Mouse (Mus musculus) limb, embryonic 10.5 days (tissue): ENCODE results near the gene Megf11. TPM values are rescaled to one million over a fixed set of nuclear protein-coding genes. Genes with fewer than 3 reads are reported as not detected.

Source experiments
- DNase-seq: peaks from one replicate; pipeline ENCODE4 v3.0.0-alpha.2; 2017; ENCODE audit warnings: low spot score
- H3K27ac ChIP-seq: fragments of 300-500 bp; sonication (generic); 2 replicates; pipeline ENCODE4 v1.5.1; 2016; ENCODE audit warnings: mild to moderate bottlenecking
- H3K27me3 ChIP-seq: fragments of 300-500 bp; sonication (generic); 2 replicates; pipeline ENCODE4 v1.6.1; 2016; ENCODE audit warnings: low read depth, mild to moderate bottlenecking; ENCODE audit not compliant: poor library complexity, severe bottlenecking
- H3K36me3 ChIP-seq: fragments of 300-500 bp; sonication (generic); 2 replicates; pipeline ENCODE4 v1.6.1; 2016; ENCODE audit warnings: mild to moderate bottlenecking, moderate library complexity
- H3K4me1 ChIP-seq: fragments of 300-500 bp; sonication (generic); 2 replicates; pipeline ENCODE4 v1.6.1; 2016
- H3K4me3 ChIP-seq: fragments of 300-500 bp; sonication (generic); 2 replicates; pipeline ENCODE4 v1.5.1; 2016; ENCODE audit warnings: mild to moderate bottlenecking, moderate library complexity
- H3K9me3 ChIP-seq: fragments of 300-500 bp; sonication (generic); replicated peaks from 2 replicates; pipeline ENCODE4 v1.6.1; 2016; ENCODE audit warnings: mild to moderate bottlenecking
- WGBS: fragments of 180-500 bp; shearing (Covaris S2); methylation state at CpG from one replicate; pipeline ENCODE4 v1.1.7; 2016; 5-methylcytosine and 5-hydroxymethylcytosine counted together
- polyA plus RNA-seq: library from polyadenylated mRNA; unstranded; fragments of >200 nt; fragmentation: Nextera tagmentation; extraction: Ambion mirVana; gene quantifications from 2 replicates; pipeline ENCODE4 v1.2.1, GENCODE M21; 2016

Gene Megf11
- polyA plus RNA-seq, 1 experiment from 2014 or later = 1.7 TPM

GRCm38 (mm10) chr9:64587991-64588390 lies 202.6 kb downstream of the Megf11 start:
- no peak for DNase-seq
- 92% methylated on average over 7 of the region's 7 CpGs for WGBS
- Histone ChIP-seq H3K27me3 (no peaks in the 10 kb centered on the region; the same call in 1 of the 2 replicates), H3K4me3 (no peak overlapping the region), H3K4me1 (peaks cover 16% of the 10 kb centered on the region), H3K9me3 (no peaks in the 10 kb centered on the region), H3K27ac (no peak overlapping the region), H3K36me3 (no peaks in the 10 kb centered on the region)

- WGBS = 76% methylated on average over 5 of the region's 5 CpGs
- no peaks in the 10 kb centered on the region; the same call in 1 of the 2 replicates for H3K27me3 ChIP-seq
- H3K9me3 ChIP-seq = no peaks in the 10 kb centered on the region
- peak overlapping the region; percentile 14; the same call in 1 of the 2 replicates for H3K27ac ChIP-seq
- DNase-seq = no peak
- no peak overlapping the region for H3K4me3 ChIP-seq
- H3K36me3 ChIP-seq = no peaks in the 10 kb centered on the region
- H3K4me1 ChIP-seq = peaks cover 41% of the 10 kb centered on the region
These were observed 205.2 kb downstream of the Megf11 start for GRCm38 (mm10) chr9:64590634-64591041.

- Histone ChIP-seq H3K36me3 (no peaks in the 10 kb centered on the region), H3K4me3 (no peak overlapping the region), H3K27me3 (peaks cover 2% of the 10 kb centered on the region; the same call in 1 of the 2 replicates), H3K9me3 (no peaks in the 10 kb centered on the region), H3K4me1 (peaks cover 37% of the 10 kb centered on the region), H3K27ac (no peak overlapping the region)
- WGBS = 84% methylated on average over 1 of the region's 1 CpGs
- no peak for DNase-seq
These were observed 206.0 kb downstream of the Megf11 start for GRCm38 (mm10) chr9:64591436-64591835.

GRCm38 (mm10) chr9:64594442-64594841 lies 209.0 kb downstream of the Megf11 start:
- Histone ChIP-seq H3K4me3 (no peak overlapping the region), H3K27ac (no peak overlapping the region), H3K4me1 (peaks cover 33% of the 10 kb centered on the region), H3K27me3 (peaks cover 5% of the 10 kb centered on the region; the same call in 1 of the 2 replicates), H3K9me3 (no peaks in the 10 kb centered on the region), H3K36me3 (no peaks in the 10 kb centered on the region)
- 74% methylated on average over 8 of the region's 8 CpGs for WGBS
- DNase-seq = no peak

GRCm38 (mm10) chr9:64598427-64598826 lies 213.0 kb downstream of the Megf11 start:
- Histone ChIP-seq H3K9me3 (no peaks in the 10 kb centered on the region), H3K4me3 (no peak overlapping the region), H3K27ac (no peak overlapping the region), H3K36me3 (no peaks in the 10 kb centered on the region), H3K27me3 (peaks cover 11% of the 10 kb centered on the region; the same call in 1 of the 2 replicates), H3K4me1 (peaks cover 25% of the 10 kb centered on the region)
- DNase-seq = no peak
- 94% methylated on average over 7 of the region's 7 CpGs for WGBS

GRCm38 (mm10) chr9:64600731-64601130 lies 215.3 kb downstream of the Megf11 start:
- 0 out of 2 replicates have a peak, but pooled peaks cover 11% of the 10 kb centered on the region for H3K27me3 ChIP-seq
- H3K4me1 ChIP-seq = peaks cover 20% of the 10 kb centered on the region
- H3K9me3 ChIP-seq = no peaks in the 10 kb centered on the region
- no peak overlapping the region for H3K4me3 ChIP-seq
- H3K27ac ChIP-seq = no peak overlapping the region
- WGBS = 64% methylated on average over 2 of the region's 2 CpGs
- no peak for DNase-seq
- H3K36me3 ChIP-seq = no peaks in the 10 kb centered on the region

GRCm38 (mm10) chr9:64602895-64603294 lies 217.5 kb downstream of the Megf11 start:
- no peak for DNase-seq
- H3K4me1 ChIP-seq = peaks cover 26% of the 10 kb centered on the region
- H3K36me3 ChIP-seq = no peaks in the 10 kb centered on the region
- H3K27me3 ChIP-seq = 0 out of 2 replicates have a peak, but pooled peaks cover 11% of the 10 kb centered on the region
- no peak overlapping the region for H3K4me3 ChIP-seq
- WGBS = 85% methylated on average over 1 of the region's 1 CpGs
- H3K27ac ChIP-seq = no peak overlapping the region
- H3K9me3 ChIP-seq = no peaks in the 10 kb centered on the region

GRCm38 (mm10) chr9:64604217-64604711 lies 218.8 kb downstream of the Megf11 start:
- DNase-seq = no peak
- Histone ChIP-seq H3K27ac (no peak overlapping the region), H3K36me3 (no peaks in the 10 kb centered on the region), H3K9me3 (no peaks in the 10 kb centered on the region), H3K4me3 (no peak overlapping the region), H3K27me3 (0 out of 2 replicates have a peak, but pooled peaks cover 11% of the 10 kb centered on the region), H3K4me1 (peaks cover 26% of the 10 kb centered on the region)
- 50% methylated on average over 7 of the region's 7 CpGs for WGBS

GRCm38 (mm10) chr9:64605077-64605714 lies 219.8 kb downstream of the Megf11 start:
- no peak for DNase-seq
- 90% methylated on average over 14 of the region's 14 CpGs for WGBS
- Histone ChIP-seq H3K9me3 (no peaks in the 10 kb centered on the region), H3K27me3 (0 out of 2 replicates have a peak, but pooled peaks cover 11% of the 10 kb centered on the region), H3K4me3 (no peak overlapping the region), H3K4me1 (peaks cover 26% of the 10 kb centered on the region), H3K27ac (peak overlapping the region; percentile 30; the same call in 1 of the 2 replicates), H3K36me3 (no peaks in the 10 kb centered on the region)

- no peak for DNase-seq
- peak overlapping the region; percentile 30; the same call in 1 of the 2 replicates for H3K27ac ChIP-seq
- no peaks in the 10 kb centered on the region for H3K36me3 ChIP-seq
- no peaks in the 10 kb centered on the region for H3K9me3 ChIP-seq
- H3K4me3 ChIP-seq = no peak overlapping the region
- peaks cover 22% of the 10 kb centered on the region for H3K4me1 ChIP-seq
- 51% methylated on average over 13 of the region's 13 CpGs for WGBS
- H3K27me3 ChIP-seq = 0 out of 2 replicates have a peak, but pooled peaks cover 11% of the 10 kb centered on the region
These were observed 220.4 kb downstream of the Megf11 start for GRCm38 (mm10) chr9:64605735-64606349.

GRCm38 (mm10) chr9:64607049-64607448 lies 221.6 kb downstream of the Megf11 start:
- 86% methylated on average over 1 of the region's 1 CpGs for WGBS
- Histone ChIP-seq H3K9me3 (no peaks in the 10 kb centered on the region), H3K27me3 (0 out of 2 replicates have a peak, but pooled peaks cover 16% of the 10 kb centered on the region), H3K27ac (no peak overlapping the region), H3K4me3 (no peak overlapping the region), H3K4me1 (peaks cover 25% of the 10 kb centered on the region), H3K36me3 (no peaks in the 10 kb centered on the region)
- DNase-seq = no peak

GRCm38 (mm10) chr9:64609546-64609945 lies 224.1 kb downstream of the Megf11 start:
- no peaks in the 10 kb centered on the region for H3K36me3 ChIP-seq
- WGBS = 75% methylated on average over 3 of the region's 3 CpGs
- no peak for DNase-seq
- no peaks in the 10 kb centered on the region for H3K9me3 ChIP-seq
- no peak overlapping the region for H3K27ac ChIP-seq
- H3K4me1 ChIP-seq = peaks cover 29% of the 10 kb centered on the region
- H3K27me3 ChIP-seq = 0 out of 2 replicates have a peak, but pooled peaks cover 10% of the 10 kb centered on the region
- H3K4me3 ChIP-seq = no peak overlapping the region
